Mouse (Mus musculus): ENCODE data around the gene Vsig2.

DNA sequence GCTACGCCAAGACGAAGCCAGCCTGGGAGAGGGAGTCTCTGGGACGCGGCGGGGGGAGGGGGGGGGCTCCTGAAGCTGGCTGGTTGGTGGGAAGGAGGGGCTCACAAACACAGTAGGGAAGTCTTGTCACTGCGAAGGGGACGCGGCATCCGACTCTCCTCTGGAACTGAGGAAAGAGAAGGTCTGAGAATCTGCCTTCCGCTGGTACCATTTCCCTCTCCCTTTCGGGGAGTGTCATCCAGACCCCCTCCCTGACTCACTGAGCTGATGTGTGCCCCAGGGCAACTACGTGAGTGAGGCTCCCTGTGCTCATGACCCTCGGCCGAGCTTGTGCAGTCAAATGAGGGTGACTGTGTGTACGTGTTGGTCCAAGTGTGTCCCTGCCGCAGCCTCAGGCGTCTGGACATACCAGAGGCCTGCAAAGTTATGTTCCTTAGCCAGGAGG, 6.1 kb downstream of the Vsig2 start:
- TF ChIP-seq GATA1 (IDR thresholded peaks at IDR 0.05; ENCODE audit: low read length) (no peak), TAL1 (IDR thresholded peaks at IDR 0.05; ENCODE audit: low read length) (no peak)
